Mouse (Mus musculus): Measurements from ENCODE around the gene Psmc1. TPM values are rescaled to one million over a fixed set of nuclear protein-coding genes. Genes with fewer than 3 reads are reported as not detected.
A peak's percentile ranks its signal among the peaks of the same experiment; 100 is the strongest.

The Psmc1 gene
- total RNA-seq, 2 experiments from 2014 or later, result 191 to 202 TPM

- peak in 1 of 2 experiments; percentile 71 for DNase-seq (ENCODE audit: low spot score in 2 of 2)
Measured at GRCm38 (mm10) chr12:100122921-100123381, 13.0 kb downstream of the Psmc1 start.

GRCm38 (mm10) chr12:100123476-100123875, 13.5 kb downstream of the Psmc1 start:
- intact Hi-C loops (cut with DNase I), result no loop called here
- DNase-seq (ENCODE audit: low spot score in 2 of 2), result peak; percentile 72 to 95

More at GRCm38 (mm10) chr12:100122921-100123381, 13.0 kb downstream of the Psmc1 start:
- intact Hi-C loops (cut with DNase I), result no loop called here

GRCm38 (mm10) chr12:100124913-100125798, 15.2 kb downstream of the Psmc1 start:
- no peak for DNase-seq (ENCODE audit: low spot score in 2 of 2)
- intact Hi-C loops (cut with DNase I), result no loop called here

- intact Hi-C loops (cut with DNase I), result no loop called here
- DNase-seq (ENCODE audit: low spot score in 2 of 2), result no peak
Measured at GRCm38 (mm10) chr12:100126968-100127865, 17.3 kb downstream of the Psmc1 start.

- DNase-seq (ENCODE audit: low spot score in 2 of 2), result peak in 1 of 2 experiments; percentile 90
- intact Hi-C loops (cut with DNase I), result no loop called here
Measured at GRCm38 (mm10) chr12:100127866-100128480, 18.0 kb downstream of the Psmc1 start.

- intact Hi-C loops (cut with DNase I), result no loop called here
- DNase-seq (ENCODE audit: low spot score in 2 of 2), result no peak
Measured at GRCm38 (mm10) chr12:100128522-100128921, 18.6 kb downstream of the Psmc1 start.

- DNase-seq (ENCODE audit: low spot score in 2 of 2), result no peak
- intact Hi-C loops (cut with DNase I), result no loop called here
Measured at GRCm38 (mm10) chr12:100128961-100129360, 19.0 kb downstream of the Psmc1 start.

GRCm38 (mm10) chr12:100131167-100131566, 21.2 kb downstream of the Psmc1 start:
- no peak for DNase-seq (ENCODE audit: low spot score in 2 of 2)
- intact Hi-C loops (cut with DNase I), result loop anchor here (2.0 kb wide), 1 partner anchor 54 kb away; no protein-coding TSS in a partner anchor

- peak; percentile 71 to 78 for DNase-seq (ENCODE audit: low spot score in 2 of 2)
- intact Hi-C loops (cut with DNase I), result loop anchor here (2.0 kb wide), 1 partner anchor 53 kb away; no protein-coding TSS in a partner anchor
Measured at GRCm38 (mm10) chr12:100131655-100132054, 21.7 kb downstream of the Psmc1 start.

GRCm38 (mm10) chr12:100134395-100134936, 24.5 kb downstream of the Psmc1 start:
- intact Hi-C loops (cut with DNase I), result no loop called here
- no peak for DNase-seq (ENCODE audit: low spot score in 2 of 2)

GRCm38 (mm10) chr12:100135117-100135516, 25.2 kb downstream of the Psmc1 start:
- no peak for DNase-seq (ENCODE audit: low spot score in 2 of 2)
- intact Hi-C loops (cut with DNase I), result no loop called here

GRCm38 (mm10) chr12:100142848-100143523, 33.0 kb downstream of the Psmc1 start:
- intact Hi-C loops (cut with DNase I), result no loop called here
- DNase-seq (ENCODE audit: low spot score in 2 of 2), result no peak

- DNase-seq (ENCODE audit: low spot score in 2 of 2), result no peak
- intact Hi-C loops (cut with DNase I), result no loop called here
Measured at GRCm38 (mm10) chr12:100143737-100144136, 33.8 kb downstream of the Psmc1 start.

GRCm38 (mm10) chr12:100144269-100144668, 34.3 kb downstream of the Psmc1 start:
- DNase-seq (ENCODE audit: low spot score in 2 of 2), result no peak
- intact Hi-C loops (cut with DNase I), result no loop called here

- intact Hi-C loops (cut with DNase I), result no loop called here
- peak in 1 of 2 experiments; percentile 84 for DNase-seq (ENCODE audit: low spot score in 2 of 2)
Measured at GRCm38 (mm10) chr12:100152466-100152865, 42.5 kb downstream of the Psmc1 start.

- intact Hi-C loops (cut with DNase I), result no loop called here
- peak; percentile 95 to 96 for DNase-seq (ENCODE audit: low spot score in 2 of 2)
Measured at GRCm38 (mm10) chr12:100159261-100159975, 49.5 kb downstream of the Psmc1 start, which contains the start of gene Nrde2. Nrde2 (minus strand) TSS chr12:100159653.

GRCm38 (mm10) chr12:100164991-100165500, 55.1 kb downstream of the Psmc1 start:
- no peak for DNase-seq (ENCODE audit: low spot score in 2 of 2)
- intact Hi-C loops (cut with DNase I), result loop anchor here (5.0 to 10.0 kb wide), 3 partner anchors 407 to 750 kb away; no protein-coding TSS in a partner anchor

- intact Hi-C loops (cut with DNase I), result loop anchor here (5.0 to 10.0 kb wide), 3 partner anchors 406 to 749 kb away; no protein-coding TSS in a partner anchor
- peak; percentile 65 to 89 for DNase-seq (ENCODE audit: low spot score in 2 of 2)
Measured at GRCm38 (mm10) chr12:100166177-100166576, 56.2 kb downstream of the Psmc1 start.

Measured in left cerebral cortex, postnatal 25 days (tissue).